Mouse (Mus musculus) erythroblast, embryonic 14.5 days (primary cell): Measurements from ENCODE around the gene Kcnab1. TPM values are rescaled to one million over a fixed set of nuclear protein-coding genes. Genes with fewer than 3 reads are reported as not detected.

Experiments used
- H3K27me3 ChIP-seq: 2 replicates; pipeline ENCODE4 v1.6.1; 2012; ENCODE audit warnings: inconsistent platforms; ENCODE audit not compliant: control insufficient read depth
- H3K36me3 ChIP-seq: 2 replicates; pipeline ENCODE4 v1.6.1; 2012; ENCODE audit warnings: mild to moderate bottlenecking, inconsistent platforms; ENCODE audit not compliant: control insufficient read depth
- H3K4me1 ChIP-seq: 2 replicates; pipeline ENCODE4 v1.6.1; 2012; ENCODE audit warnings: inconsistent platforms; ENCODE audit not compliant: control insufficient read depth
- H3K4me3 ChIP-seq: replicated peaks from 2 replicates; pipeline ENCODE3; 2012; ENCODE audit warnings: moderate library complexity, mild to moderate bottlenecking, inconsistent platforms
- H3K9me3 ChIP-seq: 2 replicates; pipeline ENCODE4 v1.6.1; 2012; ENCODE audit warnings: low read length, inconsistent platforms, mixed read lengths; ENCODE audit not compliant: control insufficient read depth
- GATA1 ChIP-seq: IDR thresholded peaks from 2 replicates; pipeline ENCODE4 v1.6.1; 2012; ENCODE audit warnings: low read length, inconsistent platforms, mixed read lengths
- TAL1 ChIP-seq: IDR thresholded peaks from 3 replicates; pipeline ENCODE4 v1.6.1; 2012; ENCODE audit warnings: low read length, inconsistent platforms, mixed read lengths
- polyA plus RNA-seq: library from polyadenylated mRNA; stranded (reverse); fragments of >175 nt; gene quantifications from 2 replicates; pipeline ENCODE4 v1.2.3, GENCODE M21; 2012

Gene Kcnab1
- polyA plus RNA-seq, 1 experiment: not detected

- Histone ChIP-seq H3K36me3 (no peaks in the 10 kb centered on the region), H3K9me3 (no peaks in the 10 kb centered on the region), H3K27me3 (no peaks in the 10 kb centered on the region), H3K4me1 (no peaks in the 10 kb centered on the region), H3K4me3 (no peak overlapping the region)
- TF ChIP-seq GATA1: no peak
- no peak for TF ChIP-seq TAL1
These were observed 310.5 kb downstream of the Kcnab1 start for GRCm38 (mm10) chr3:65419706-65420105.
